Mouse (Mus musculus) cerebellum, adult 9-10 months (tissue): Measurements from ENCODE around the gene Ptpn4.
A peak's percentile ranks its signal among the peaks of the same experiment; 100 is the strongest.

Experiments used
- DNase-seq: peaks from one replicate; pipeline ENCODE4 v3.0.0; 2022

Gene Ptpn4

DNA sequence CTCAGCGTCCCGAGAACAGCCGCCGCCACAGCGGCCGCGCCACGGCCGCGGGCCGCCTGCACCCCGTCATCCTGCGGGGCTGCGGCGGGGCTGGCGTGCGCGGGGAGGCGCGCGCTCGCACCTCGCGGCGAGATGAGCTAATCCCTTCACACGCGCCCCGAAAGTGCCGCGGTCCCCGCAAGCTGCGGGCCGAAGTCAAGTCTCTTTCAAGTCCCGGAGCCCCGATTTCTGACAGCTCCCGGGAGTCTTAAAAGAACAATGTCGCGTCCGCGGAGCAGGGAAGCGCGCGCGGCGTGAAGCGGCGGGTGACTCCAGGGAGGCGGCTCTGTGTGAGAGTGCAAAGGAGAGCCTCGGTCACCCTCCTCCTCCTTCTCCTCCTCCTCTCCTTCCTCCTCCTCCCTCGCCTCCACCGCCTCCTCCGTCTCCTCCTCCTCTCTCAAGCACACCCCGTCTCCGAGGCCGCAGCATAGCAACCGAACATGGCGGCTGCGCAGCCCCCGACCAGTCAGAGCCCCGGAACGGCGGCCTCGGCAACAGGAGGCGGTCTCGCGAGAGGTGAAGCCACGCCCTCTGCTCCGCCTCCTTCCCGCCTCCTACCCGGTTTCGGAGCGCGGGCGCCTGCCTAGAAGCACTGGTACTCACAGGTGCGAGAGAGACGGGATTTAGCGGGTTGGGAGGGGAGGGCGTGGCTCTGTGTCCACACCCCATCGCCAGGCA, at the start of gene Ptpn4:
Gene Ptpn4, minus strand, starts transcription at position 579 of the 717 bp plus-strand sequence.
- peak; percentile 99 for DNase-seq

DNA sequence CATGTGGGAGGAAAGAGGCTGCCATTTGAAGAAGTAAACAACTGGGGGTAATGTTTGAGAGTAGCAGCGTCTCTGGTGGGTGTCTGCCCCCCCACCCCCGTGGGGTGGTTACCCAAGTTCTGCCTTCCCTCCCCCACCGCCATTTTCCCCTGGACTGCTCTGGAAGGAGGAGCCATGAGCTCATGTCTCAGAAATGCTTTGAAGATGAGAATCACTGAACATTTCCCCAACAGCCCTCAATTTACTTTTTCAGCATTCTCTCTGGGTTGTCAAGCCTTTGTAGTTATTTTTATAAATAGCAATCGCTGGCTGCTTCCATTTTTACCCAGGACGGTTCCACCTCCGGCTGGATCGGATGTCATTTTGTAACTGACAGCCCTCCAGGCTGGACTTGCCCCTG, 48.9 kb upstream of the Ptpn4 start:
- DNase-seq: no peak

DNA sequence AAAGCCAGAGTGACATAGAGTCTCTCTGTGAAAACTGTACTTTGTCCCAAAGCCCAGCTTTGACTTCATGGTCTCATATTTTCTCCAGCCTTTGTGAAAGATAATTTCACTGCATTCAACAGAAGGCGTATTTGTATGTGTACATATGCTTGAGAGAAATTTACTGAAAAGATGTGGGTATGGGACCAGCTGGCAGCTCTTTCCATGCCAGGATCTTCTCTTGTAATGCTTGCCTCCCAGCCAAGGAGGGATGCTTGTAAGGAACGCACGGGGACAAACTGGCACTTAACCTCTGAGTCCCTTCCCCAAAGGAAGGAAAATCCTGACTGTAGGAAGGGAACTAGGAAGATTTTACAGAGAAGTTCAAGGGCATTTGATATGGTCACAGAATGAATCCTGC, 46.9 kb upstream of the Ptpn4 start:
- DNase-seq: no peak

DNA sequence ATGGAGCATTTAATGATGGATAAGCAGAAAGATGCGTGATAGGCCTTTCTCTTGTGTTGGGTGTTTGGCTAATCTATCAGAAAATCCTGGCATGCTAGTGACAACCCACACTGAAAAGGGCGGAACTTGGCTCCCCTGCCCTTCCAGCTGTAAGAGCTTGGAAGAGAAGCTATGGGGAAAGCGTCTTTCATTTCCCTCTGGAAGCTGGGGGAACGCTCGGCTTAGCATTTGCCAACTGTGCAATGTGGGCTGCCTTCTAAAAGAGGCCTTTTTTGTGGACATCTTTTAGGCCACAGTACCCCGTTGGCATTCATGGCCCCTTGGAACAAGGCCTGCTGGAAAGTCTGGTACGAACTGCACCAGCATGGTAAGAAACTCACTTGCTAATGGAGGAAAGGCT, 41.5 kb upstream of the Ptpn4 start:
- no peak for DNase-seq

DNA sequence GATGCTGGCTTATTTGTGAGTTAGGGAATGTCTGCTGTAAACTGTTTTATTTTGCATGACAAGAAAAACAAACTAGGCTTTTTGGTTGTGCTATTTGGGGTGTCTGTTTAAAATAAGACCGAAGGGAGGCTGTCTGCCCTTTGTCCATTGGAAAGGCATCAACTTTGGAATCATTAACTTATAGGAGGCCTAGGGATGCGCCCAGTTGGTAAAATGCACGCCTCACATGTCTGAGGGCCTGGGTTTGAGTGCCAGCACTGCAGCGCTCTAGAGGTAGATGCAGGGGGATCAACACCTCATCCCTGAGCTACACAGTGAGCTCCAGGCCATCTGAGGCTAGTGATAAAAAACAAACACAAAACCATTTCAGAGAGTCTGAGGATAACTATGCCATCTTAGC, 40.1 kb upstream of the Ptpn4 start:
- no peak for DNase-seq

DNA sequence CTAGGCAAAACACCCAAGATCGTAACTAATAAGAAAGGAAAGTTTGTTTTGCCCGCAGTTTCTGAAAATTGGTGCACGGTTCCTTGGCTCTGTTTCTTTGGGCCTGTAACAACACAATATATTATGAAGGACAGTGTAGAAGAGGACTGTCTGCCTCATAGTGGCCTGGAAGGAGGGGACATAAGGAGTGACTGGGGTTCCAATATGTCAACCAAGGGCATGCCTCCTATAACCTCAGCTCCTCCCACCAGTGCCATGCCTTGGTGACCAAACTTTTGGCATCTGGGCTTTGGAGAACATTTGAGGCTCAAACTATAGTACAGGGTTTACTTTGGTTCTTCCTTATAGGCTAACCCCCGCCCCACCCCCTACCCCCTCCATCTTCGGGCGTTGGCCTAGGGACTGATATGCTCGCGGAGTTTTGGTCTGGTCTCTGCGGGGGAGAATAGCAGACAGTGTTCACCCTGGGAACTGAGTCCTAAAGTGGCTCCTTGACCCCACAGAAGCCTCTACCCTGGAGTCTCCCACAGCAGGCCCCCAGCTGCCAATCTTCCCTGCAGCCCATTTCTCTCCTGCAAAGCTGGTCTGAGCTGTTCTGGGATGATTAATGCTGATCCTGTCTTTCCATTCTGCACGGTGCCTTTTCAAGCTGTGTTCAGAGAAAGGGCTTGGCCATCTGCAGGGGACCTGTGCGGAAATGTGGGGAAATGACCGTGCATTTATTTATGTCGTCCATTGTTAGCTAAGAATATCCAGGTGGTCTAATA, 31.2 kb upstream of the Ptpn4 start:
- DNase-seq: no peak

DNA sequence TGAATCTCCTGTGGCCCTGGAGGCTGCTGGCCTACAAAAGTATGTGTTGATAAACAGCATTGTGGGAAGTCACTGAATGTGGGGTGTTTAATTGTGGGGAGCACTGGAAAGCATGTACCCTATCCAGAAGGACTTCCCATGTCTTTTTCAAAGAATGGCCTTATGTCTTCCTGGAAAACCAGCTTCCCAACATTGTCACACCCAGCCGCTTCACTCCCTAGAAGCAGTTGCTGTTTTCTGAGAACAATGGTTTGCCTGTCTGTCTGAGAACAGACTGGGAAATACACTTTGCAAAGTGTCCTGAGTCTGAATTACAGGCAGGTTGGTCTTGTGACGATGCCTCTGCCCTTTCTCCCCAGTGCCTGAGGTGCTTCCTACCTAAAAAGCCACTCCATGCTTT, 29.9 kb upstream of the Ptpn4 start:
- no peak for DNase-seq

DNA sequence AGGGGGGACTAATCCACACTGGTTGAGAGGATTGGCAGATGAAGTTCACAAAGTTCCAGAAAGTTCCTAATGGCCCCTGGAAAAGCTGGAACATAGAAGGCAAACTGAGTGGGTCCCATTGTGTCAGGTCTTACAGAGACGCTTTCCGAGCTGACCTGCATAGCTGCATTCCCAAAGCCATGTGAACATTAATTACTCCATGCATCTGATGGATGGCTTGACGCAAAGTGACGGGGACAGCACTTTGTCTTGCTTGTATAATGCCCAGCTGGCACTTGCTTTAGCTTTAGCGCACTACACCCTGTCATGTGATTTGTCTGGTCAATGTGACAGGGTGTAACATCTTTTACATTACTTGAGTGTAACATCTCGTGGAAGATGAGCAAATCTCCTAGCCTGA, 27.9 kb upstream of the Ptpn4 start:
- no peak for DNase-seq

DNA sequence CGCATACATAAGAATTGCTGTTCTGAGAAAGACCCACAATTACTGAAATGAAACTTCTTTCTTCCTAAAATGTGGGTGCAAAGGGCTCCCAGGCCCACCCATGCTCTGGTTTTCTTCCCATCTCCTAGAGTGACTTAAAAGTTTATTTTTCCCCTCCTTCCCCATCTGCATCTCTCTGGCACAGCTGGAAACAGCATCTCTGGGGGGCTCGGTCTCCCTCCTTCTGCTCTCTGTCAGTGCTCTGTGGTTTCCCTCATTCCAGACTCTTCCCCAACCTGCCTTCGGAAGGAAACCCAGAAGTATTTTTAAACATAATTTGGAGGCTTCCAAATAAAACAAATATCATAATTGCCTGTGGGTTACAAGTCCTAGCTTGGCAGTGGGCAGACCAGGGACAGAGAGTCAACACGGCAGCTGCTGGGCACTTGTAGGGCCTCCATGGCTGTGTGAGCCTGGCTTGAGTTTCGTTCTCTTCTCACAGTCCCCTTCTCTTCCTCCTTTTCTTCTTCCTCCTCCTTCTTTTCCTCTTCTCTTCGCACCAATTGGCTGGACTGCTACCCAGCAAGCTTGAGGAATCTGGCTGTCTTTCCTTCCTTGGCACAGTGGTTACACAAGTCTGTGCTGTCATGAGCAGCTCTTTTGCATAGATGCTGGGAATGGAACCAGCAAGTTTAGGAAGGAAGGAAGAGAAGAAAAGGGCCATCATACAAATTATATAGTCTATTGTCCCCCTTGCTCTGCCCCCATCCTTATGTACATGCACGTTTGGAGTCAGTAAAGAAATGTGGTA, 26.3 kb upstream of the Ptpn4 start:
- DNase-seq: no peak

DNA sequence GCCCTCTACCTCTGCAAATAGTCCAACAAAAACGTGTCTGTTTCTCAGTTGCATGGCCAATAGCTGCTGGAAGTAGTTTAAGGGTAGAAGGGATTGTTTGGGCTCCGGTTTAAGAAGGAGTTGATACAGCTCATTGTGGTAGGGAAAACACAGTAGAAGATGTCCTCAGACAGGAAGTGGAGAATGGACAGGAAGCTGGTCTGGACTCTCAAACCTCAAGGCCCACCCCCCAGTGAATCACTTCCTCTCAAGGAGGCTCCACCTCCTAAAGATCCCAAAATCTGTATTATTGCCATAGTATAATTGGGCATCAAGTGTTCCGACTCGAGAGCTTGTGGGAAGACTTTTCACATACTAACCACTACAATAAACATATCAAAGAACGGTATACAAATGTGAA, 22.2 kb upstream of the Ptpn4 start:
- DNase-seq: no peak

DNA sequence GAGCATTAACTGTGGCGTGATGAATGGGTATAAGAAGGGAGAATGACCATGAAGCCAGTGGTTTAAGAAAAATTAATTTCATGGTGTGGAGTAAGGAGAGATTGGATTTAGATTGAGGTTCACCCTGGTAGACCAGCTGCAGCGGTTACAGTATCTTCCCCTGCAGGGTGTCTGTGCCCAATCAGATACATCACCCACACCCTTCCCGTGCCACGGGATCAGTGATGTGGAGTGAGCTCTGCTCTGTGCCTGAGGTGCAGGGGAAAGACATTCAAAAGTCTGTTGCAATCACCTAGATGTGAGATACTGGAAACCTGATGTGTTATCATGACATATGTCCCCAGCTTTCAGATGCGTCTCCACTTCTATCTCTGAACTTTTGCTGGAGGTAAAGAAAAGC, 15.6 kb upstream of the Ptpn4 start:
- no peak for DNase-seq

DNA sequence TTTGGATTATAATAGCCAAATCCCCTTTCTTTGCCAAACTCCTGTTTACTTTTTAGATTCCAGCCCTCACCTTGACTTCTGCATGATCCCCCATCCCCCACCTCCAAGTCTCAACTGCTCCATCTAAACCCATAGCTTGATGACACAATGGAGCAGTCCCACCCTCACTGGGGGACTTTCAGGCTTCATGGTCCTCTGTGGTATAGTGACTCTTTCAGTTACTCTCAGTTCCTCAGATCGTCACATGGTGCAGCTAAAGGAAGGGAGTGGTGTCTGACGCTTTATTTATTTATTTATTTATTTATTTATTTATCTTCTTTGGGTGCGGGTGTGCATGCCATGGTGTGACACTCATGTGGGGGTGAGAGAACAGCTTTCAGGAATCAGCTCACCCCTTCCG, 14.9 kb upstream of the Ptpn4 start:
- no peak for DNase-seq

DNA sequence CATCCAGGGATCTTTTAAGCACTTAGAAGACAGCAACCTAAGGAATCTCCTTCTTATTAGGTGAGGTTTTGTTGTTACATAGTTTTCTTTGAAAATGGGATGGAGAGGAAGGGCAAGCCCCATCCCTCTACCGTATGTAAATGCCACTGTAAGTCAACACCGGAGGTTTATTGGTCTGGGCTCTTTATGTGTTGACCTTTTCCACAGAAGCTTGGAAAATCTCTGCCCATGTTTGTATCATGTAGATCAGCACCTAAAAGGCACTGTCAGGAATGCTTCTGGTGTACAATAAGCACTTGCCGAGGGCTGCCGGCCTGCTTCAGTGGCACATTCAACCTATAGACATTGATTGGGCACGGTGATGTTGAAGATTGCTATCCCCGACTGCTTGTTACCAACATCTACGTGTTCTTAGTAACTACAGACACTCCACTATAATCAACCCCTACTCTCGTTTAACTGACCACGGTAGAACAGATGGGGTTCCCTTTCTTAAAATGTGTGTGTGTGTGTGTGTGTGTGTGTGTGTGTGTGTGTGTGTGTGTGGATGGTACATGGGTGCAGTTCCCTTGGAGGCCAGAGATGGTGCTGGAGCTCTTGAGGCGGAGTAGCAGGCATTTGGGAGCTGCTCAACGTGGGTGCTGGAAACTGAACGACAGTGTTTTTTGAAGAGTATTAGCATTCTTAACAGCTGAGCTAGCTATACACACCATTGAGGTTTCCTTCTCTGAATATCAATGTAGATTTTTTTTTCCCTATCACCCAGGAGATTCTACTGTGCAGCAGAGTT, 11.9 kb upstream of the Ptpn4 start:
- no peak for DNase-seq

DNA sequence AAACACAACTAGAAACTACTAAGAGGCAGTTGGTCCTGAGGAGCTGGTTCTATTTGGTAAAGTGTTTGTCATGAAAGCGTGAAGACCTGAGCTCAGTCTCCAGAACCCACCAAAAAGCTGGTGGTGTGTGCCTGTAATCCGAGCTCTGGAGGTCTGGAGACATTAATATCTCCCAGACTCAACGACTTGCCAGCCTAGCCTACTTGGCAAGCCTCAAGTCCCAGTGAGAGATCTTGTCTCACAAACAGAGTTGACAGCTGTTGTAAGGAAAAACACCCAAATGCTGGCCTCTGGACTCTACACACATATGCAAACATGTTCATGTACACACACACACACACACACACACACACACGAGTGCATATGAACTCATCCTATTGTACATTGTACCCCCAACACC, 7.9 kb upstream of the Ptpn4 start:
- no peak for DNase-seq

DNA sequence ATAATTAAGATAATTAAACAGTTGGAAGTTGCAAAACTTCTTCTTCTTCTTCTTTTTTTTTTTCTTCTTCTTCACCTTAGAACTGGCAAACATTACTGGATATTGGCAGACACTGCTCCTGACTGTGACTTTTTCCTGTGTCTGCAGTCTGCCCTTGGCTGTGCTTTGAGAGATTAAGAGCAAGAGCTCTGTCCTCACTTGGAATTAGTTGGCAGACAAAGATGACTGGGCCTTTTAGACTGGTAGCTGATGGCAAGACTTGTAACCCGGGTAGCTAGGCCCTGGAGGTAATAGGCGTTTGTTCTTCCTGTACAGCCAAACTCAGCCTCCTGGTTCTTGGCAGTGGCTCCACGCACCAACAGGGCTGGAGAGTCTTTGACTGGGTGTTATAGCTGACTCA, 5.7 kb upstream of the Ptpn4 start:
- DNase-seq: no peak

DNA sequence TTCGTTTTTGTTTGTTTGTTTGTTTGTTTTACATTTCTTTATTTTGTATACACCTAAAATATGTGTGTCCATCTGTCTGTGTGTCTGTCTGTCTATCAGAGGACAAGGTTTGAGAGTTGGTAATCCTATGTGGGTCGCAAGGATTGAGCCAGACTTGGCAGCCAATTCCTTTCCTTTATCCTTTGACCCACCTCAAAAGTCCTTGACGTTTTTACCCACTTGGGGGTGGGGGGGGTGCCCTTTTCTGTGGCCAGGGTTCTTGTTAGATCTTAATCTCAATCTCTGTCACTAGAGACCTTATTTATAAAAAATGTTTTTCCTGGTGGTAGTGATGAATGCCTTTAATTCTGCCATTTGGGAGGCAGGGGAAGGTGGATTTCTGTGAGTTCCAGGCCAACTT, 828 bp upstream of the Ptpn4 start:
- DNase-seq: peak; percentile 66

DNA sequence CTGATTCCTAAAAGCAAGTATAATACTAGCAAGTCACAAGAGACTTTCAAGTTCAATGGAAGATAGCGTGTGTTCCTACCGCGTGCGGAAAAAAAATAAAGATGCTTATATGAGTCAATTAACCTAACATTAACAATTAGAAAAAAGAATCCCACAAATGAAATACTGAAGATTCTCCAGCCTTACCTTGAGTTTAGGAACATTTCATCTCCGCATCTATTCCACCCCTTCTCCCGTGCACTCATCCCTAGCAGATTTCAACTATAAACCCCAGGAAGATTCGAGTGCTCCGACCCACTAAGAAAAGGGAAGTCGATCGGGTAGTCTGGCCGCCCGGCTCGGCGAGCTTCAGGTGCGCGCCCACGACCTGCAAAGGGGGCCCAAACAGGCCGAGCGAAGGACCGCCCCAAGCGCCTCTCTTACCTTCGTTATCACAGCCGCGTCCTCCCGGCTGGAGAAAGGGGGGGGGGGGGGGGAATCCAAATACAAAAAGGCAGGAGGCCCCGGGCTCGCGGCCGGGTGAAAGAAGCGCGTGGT, 866 bp downstream of the Ptpn4 start:
- DNase-seq: peak; percentile 61

DNA sequence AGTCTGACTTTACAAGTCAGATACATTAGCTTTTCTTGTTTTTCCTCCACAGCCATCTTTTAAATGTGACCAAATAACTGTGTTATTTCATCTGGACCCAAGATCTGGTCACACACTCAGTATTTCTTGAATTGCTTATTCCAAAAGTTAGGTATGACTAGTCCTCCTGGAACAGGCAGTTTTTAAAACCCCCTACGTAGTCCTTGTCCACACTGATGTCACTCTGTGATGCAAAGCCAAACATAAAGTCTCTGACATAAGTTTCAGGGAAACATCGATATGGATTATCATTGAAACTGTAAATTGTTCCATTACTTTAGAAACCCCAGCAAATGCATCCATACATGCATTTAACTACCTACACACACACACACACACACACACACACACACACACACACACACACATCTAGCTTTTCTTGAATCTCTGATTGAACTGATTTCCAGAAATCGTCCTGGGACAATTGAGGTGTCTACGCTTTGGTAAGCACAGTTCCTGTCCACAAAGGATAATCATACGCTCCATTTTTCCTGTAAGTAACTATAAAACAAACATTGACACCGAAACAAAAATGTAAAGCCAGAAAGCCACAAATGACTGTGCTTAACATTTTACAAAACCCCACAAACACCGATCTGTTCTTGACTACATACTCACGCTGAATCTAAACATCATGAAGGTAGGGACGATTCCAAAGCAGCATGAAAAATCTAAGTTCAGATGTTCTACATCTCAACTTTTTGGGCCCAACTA, 1.5 kb downstream of the Ptpn4 start:
- peak; percentile 33 for DNase-seq

DNA sequence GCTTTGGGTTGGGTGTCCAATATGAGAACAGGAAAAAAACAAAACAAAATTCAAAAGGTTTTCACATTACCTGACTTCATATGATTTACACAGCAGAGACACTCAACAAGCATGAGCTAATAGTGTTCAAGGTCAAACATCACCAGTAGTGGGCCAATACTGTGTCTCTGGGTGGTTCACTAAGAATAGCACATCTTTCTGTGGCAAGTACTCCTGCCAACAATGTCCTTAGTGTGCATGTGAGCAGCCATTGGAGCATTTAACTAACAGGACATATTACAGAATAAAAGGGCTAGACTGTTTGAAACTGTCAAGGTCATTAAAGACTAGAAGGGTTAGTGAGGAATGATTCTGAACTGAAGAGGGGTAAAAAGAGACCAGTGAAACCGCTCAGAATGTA, 9.3 kb downstream of the Ptpn4 start:
- DNase-seq: no peak

DNA sequence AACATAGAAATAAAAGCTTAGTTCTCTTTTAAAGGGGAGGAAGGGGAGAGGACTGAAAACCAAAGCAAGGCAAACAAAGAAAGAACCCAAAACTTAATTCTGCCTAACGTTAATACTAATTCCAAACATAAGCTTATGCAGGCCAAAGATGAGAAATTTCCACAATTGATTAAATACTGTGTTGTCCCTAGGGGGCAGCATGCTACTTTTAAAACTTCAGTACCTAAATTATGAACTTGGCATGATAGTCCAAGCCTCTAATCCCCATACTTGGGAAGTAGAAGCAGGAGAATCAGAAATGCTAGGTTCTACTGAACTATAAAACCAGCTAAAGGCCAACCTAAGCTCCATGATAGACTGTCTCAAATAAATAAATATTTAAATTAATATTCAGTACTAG, 18.7 kb downstream of the Ptpn4 start:
- DNase-seq: peak; percentile 60

DNA sequence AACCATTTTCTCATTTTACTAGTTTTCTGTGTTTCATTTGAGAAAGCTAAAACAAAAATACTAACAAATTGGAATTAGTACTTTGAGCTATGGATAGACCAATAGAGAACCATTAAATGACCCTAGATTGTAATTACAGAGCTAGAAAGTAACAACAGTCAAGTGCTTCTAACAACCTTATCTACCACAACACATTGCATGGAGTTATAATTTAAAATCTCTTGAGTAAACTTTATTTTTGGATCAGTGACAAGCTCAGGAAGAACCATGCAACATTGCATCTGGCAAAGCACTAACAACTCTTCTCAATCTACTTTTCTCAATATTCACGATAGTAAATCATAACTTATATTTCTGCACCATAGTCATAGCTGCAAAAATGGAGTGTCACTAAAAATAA, 29.7 kb downstream of the Ptpn4 start:
- DNase-seq: no peak

DNA sequence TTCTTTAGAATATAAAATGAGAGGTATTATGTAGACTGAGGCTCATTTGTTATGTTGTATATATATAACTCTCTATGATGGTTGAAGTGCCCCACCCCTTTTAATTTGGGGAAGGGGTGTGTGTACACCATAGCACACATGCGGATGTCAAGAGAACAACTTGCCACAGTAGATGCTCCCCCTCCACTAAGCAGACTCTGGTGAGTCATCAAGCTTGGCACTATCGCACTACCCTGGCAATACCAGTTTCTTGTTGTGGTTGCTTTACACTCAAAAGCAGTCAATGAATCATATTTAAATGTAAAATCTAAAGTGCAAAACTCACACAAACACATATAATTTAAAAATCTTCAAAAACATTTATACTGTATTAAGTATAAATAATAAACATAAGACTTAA, 31.4 kb downstream of the Ptpn4 start:
- DNase-seq: no peak
